Mouse (Mus musculus) MEL (cell line): Measurements from ENCODE around the gene Jak3. TPM values are rescaled to one million over a fixed set of nuclear protein-coding genes. Genes with fewer than 3 reads are reported as not detected.

ENCODE experiments used
- DNase-seq: peaks from one replicate; pipeline ENCODE4 v3.0.0; 2011; ENCODE audit warnings: low read depth, low spot score
- H3K27ac ChIP-seq: 2 replicates; pipeline ENCODE4 v1.5.1; 2012; ENCODE audit warnings: low read depth, mild to moderate bottlenecking, control low read depth, low read length, moderate library complexity; ENCODE audit not compliant: control insufficient read depth
- H3K27me3 ChIP-seq, 2 experiments: fragments of 150-350 bp in 1 of 2; sonication (generic) in 1 of 2; 2 replicates each; pipeline ENCODE4 v1.6.1; 2012; ENCODE audit warnings: low read length in 2 of 2, mild to moderate bottlenecking in 2 of 2, improper control_type of control experiment in 1 of 2, moderate library complexity in 1 of 2; ENCODE audit not compliant: insufficient read depth in 2 of 2, control insufficient read depth in 1 of 2
- H3K36me3 ChIP-seq, 2 experiments: 2 replicates each; pipeline ENCODE4 v1.6.1; 2012 to 2014; ENCODE audit warnings: low read length in 2 of 2, improper control_type of control experiment in 1 of 2, inconsistent platforms in 1 of 2, mild to moderate bottlenecking in 1 of 2; ENCODE audit not compliant: insufficient read depth in 2 of 2, control insufficient read depth in 1 of 2
- H3K4me1 ChIP-seq, 2 experiments: fragments of 150-350 bp in 1 of 2; sonication (generic) in 1 of 2; 2 replicates each; pipeline ENCODE4 v1.6.1; 2012; ENCODE audit warnings: low read length in 2 of 2, improper control_type of control experiment in 1 of 2, mild to moderate bottlenecking in 1 of 2; ENCODE audit not compliant: insufficient read depth in 2 of 2, control insufficient read depth in 1 of 2
- H3K4me3 ChIP-seq, 2 experiments: fragments of 150-350 bp in 1 of 2; sonication (generic) in 1 of 2; 2 replicates each; pipeline ENCODE4 v1.5.1; 2012; ENCODE audit warnings: low read depth in 2 of 2, low read length in 2 of 2, mild to moderate bottlenecking in 2 of 2, moderate library complexity in 2 of 2, control low read depth in 1 of 2, improper control_type of control experiment in 1 of 2; ENCODE audit not compliant: control insufficient read depth in 1 of 2, insufficient read depth in 1 of 2
- H3K79me2 ChIP-seq: 2 replicates; pipeline ENCODE4 v1.6.1; 2012; ENCODE audit warnings: mild to moderate bottlenecking, low read length, moderate library complexity; ENCODE audit not compliant: control insufficient read depth, poor library complexity, insufficient read depth
- H3K9ac ChIP-seq: 2 replicates; pipeline ENCODE4 v1.6.1; 2012; ENCODE audit warnings: low read depth, mild to moderate bottlenecking, control low read depth, low read length, moderate library complexity; ENCODE audit not compliant: control insufficient read depth, poor library complexity, severe bottlenecking
- H3K9me3 ChIP-seq: fragments of 150-350 bp; sonication (generic); replicated peaks from 2 replicates; pipeline ENCODE4 v1.6.1; 2012; ENCODE audit warnings: mild to moderate bottlenecking, low read length, improper control_type of control experiment, moderate library complexity; ENCODE audit not compliant: insufficient read depth
- CHD1 ChIP-seq: IDR thresholded peaks from 2 replicates; pipeline ENCODE4 v1.6.1; 2012; ENCODE audit warnings: low read depth, mild to moderate bottlenecking, inconsistent platforms, low read length, improper control_type of control experiment
- CHD2 ChIP-seq: IDR thresholded peaks from 2 replicates; pipeline ENCODE4 v1.6.1; 2011; ENCODE audit warnings: low read length, improper control_type of control experiment
- E2F4 ChIP-seq: IDR thresholded peaks from 2 replicates; pipeline ENCODE4 v1.6.1; 2011; ENCODE audit warnings: low read depth, low read length, improper control_type of control experiment, borderline replicate concordance
- ELF1 ChIP-seq: IDR thresholded peaks from 2 replicates; pipeline ENCODE4 v1.6.1; 2014; ENCODE audit warnings: low read depth, mild to moderate bottlenecking, inconsistent platforms, low read length, improper control_type of control experiment, moderate library complexity
- KAT2A ChIP-seq: conservative IDR thresholded peaks from 2 replicates; pipeline ENCODE4 v1.6.1; 2012; ENCODE audit warnings: low read depth, low read length, improper control_type of control experiment, inconsistent platforms
- MAX ChIP-seq: IDR thresholded peaks from 2 replicates; pipeline ENCODE4 v1.6.1; 2011; ENCODE audit warnings: low read length, improper control_type of control experiment
- MAZ ChIP-seq: IDR thresholded peaks from 2 replicates; pipeline ENCODE4 v1.6.1; 2012; ENCODE audit warnings: low read depth, mild to moderate bottlenecking, inconsistent platforms, low read length, improper control_type of control experiment
- MEF2A ChIP-seq: IDR thresholded peaks from 2 replicates; pipeline ENCODE4 v1.6.1; 2014; ENCODE audit warnings: low read depth, mild to moderate bottlenecking, inconsistent platforms, low read length, improper control_type of control experiment; ENCODE audit not compliant: poor library complexity, insufficient replicate concordance, severe bottlenecking; ENCODE audit errors: extremely low read depth
- MXI1 ChIP-seq: IDR thresholded peaks from 2 replicates; pipeline ENCODE4 v1.6.1; 2011; ENCODE audit warnings: mild to moderate bottlenecking, low read depth, low read length, improper control_type of control experiment
- MYC ChIP-seq: IDR thresholded peaks from 2 replicates; pipeline ENCODE4 v1.6.1; 2011; ENCODE audit warnings: low read depth, mild to moderate bottlenecking, low read length, improper control_type of control experiment, moderate library complexity
- NRF1 ChIP-seq: IDR thresholded peaks from 2 replicates; pipeline ENCODE4 v1.6.1; 2014; ENCODE audit warnings: low read depth, mild to moderate bottlenecking, inconsistent platforms, low read length, improper control_type of control experiment, moderate library complexity; ENCODE audit not compliant: poor library complexity, insufficient read depth, severe bottlenecking
- SIN3A ChIP-seq: IDR thresholded peaks from 2 replicates; pipeline ENCODE4 v1.6.1; 2012; ENCODE audit warnings: low read length, improper control_type of control experiment, inconsistent platforms
- SMC3 ChIP-seq: IDR thresholded peaks from 2 replicates; pipeline ENCODE4 v1.6.1; 2011; ENCODE audit warnings: low read depth, low read length, improper control_type of control experiment
- ZC3H11A ChIP-seq: IDR thresholded peaks from 2 replicates; pipeline ENCODE4 v1.6.1; 2012; ENCODE audit warnings: low read depth, mild to moderate bottlenecking, inconsistent platforms, low read length, improper control_type of control experiment
- ZMIZ1 ChIP-seq: IDR thresholded peaks from 2 replicates; pipeline ENCODE4 v1.6.1; 2012; ENCODE audit warnings: low read depth, mild to moderate bottlenecking, inconsistent platforms, low read length, improper control_type of control experiment, moderate library complexity
- ZNF384 ChIP-seq: IDR thresholded peaks from 2 replicates; pipeline ENCODE4 v1.6.1; 2012; ENCODE audit warnings: low read depth, mild to moderate bottlenecking, inconsistent platforms, low read length, improper control_type of control experiment
- polyA plus RNA-seq, 2 experiments: library from polyadenylated mRNA; stranded (reverse) in 1 of 2; unstranded in 1 of 2; fragments of >175 nt in 1 of 2; fragments of >200 nt in 1 of 2; gene quantifications; 2 replicates each; pipeline versions ENCODE4 v1.2.1 to v1.2.4; 2012; ENCODE audit warnings: low replicate concordance in 2 of 2, low read depth in 1 of 2; ENCODE audit not compliant: insufficient read length in 2 of 2, insufficient read depth in 1 of 2, missing spikeins in 1 of 2
- total RNA-seq: library from RNA; depleted of rRNA; stranded (reverse); fragments of 300-350 nt; gene quantifications from 2 replicates; pipeline ENCODE4 v1.2.3, GENCODE M21; 2012

Gene Jak3
- total and polyA plus RNA-seq, 3 experiments = 5.1 to 12.4 TPM; not detected in 1

- Histone ChIP-seq H3K9ac (no peak overlapping the region), H3K9me3 (no peaks in the 10 kb centered on the region), H3K4me3 (no peak overlapping the region), H3K36me3 (peaks cover 0 to 4% of the 10 kb centered on the region in 2 experiments; a peak in 1 of 4 replicates), H3K4me1 (peaks cover 2 to 13% of the 10 kb centered on the region in 2 experiments; a peak in 2 of 4 replicates), H3K27me3 (no peaks in the 10 kb centered on the region), H3K27ac (no peak overlapping the region), H3K79me2 (peaks cover 1% of the 10 kb centered on the region; the same call in 1 of the 2 replicates)
- no peak for DNase-seq
- TF ChIP-seq NRF1 (no peak), SIN3A (no peak), ZNF384 (no peak), KAT2A (no peak), E2F4 (no peak), CHD1 (no peak), ZMIZ1 (no peak), CHD2 (no peak), MXI1 (no peak), MAX (no peak), SMC3 (no peak), MYC (no peak), MEF2A (no peak)
Measured at GRCm38 (mm10) chr8:71678216-71678615, 2.1 kb downstream of the Jak3 start.

DNA sequence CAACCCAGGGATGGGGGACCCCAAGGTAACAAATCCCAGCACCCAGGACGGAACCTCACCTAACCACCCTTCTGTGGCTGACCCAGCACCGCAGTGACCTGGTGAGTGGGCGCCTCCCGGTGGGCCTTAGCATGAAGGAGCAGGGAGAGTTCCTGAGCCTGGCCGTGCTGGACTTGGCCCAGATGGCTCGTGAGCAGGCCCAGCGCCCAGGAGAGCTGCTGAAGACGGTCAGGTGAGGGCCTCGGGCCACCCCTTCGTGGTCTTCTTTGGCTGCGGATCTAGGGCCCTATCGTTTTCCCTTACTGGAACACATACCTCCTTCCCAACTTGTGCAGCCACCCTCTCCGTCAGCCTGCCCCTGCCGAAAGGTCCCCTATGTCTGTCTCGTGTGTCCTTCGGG, 3.0 kb downstream of the Jak3 start:
- Histone ChIP-seq H3K9ac (no peak overlapping the region), H3K4me3 (no peak overlapping the region), H3K27me3 (no peaks in the 10 kb centered on the region), H3K79me2 (peaks cover 1% of the 10 kb centered on the region; the same call in 1 of the 2 replicates), H3K9me3 (no peaks in the 10 kb centered on the region), H3K27ac (no peak overlapping the region), H3K4me1 (peaks cover 2 to 13% of the 10 kb centered on the region in 2 experiments; a peak in 2 of 4 replicates), H3K36me3 (peaks cover 0 to 4% of the 10 kb centered on the region in 2 experiments; a peak in 1 of 4 replicates)
- no peak for DNase-seq
- TF ChIP-seq ZC3H11A (no peak), MAZ (no peak), ELF1 (no peak), CHD1 (no peak)
